Mouse (Mus musculus) heart, embryonic 16.5 days (tissue): Measurements from ENCODE around the gene Slc31a1. TPM values are rescaled to one million over a fixed set of nuclear protein-coding genes. Genes with fewer than 3 reads are reported as not detected.

ENCODE experiments used
- polyA plus RNA-seq: library from polyadenylated mRNA; unstranded; fragments of >200 nt; fragmentation: Nextera tagmentation; extraction: Ambion mirVana; gene quantifications from 2 replicates; pipeline ENCODE4 v1.2.1, GENCODE M21; 2015

The Slc31a1 gene
- polyA plus RNA-seq, 1 experiment from 2014 or later: 43.0 TPM

Other genes with a start within 250 kb of the Slc31a1 start
- not detected in 2 replicates for gene Mup21, start 209.9 kb upstream of the Slc31a1 start, polyA plus RNA-seq
- gene Zfp37, start 129.7 kb upstream of the Slc31a1 start, polyA plus RNA-seq: 4.9 and 5.7 TPM in 2 replicates
- 23.8 and 24.8 TPM in 2 replicates for gene Slc31a2, start 98.2 kb upstream of the Slc31a1 start, polyA plus RNA-seq
- gene Fkbp15, start 179 bp upstream of the Slc31a1 start, polyA plus RNA-seq: 18.0 and 18.9 TPM in 2 replicates
- 83.0 and 85.5 TPM in 2 replicates for gene Cdc26, start 47.9 kb downstream of the Slc31a1 start, polyA plus RNA-seq
- gene Prpf4, start 48.1 kb downstream of the Slc31a1 start, polyA plus RNA-seq: 12.8 and 15.0 TPM in 2 replicates
- 0.17 and 0.26 TPM in 2 replicates for gene Rnf183, start 74.5 kb downstream of the Slc31a1 start, polyA plus RNA-seq
- gene Wdr31, start 110.2 kb downstream of the Slc31a1 start, polyA plus RNA-seq: 3.1 and 4.8 TPM in 2 replicates
- 3.4 and 6.3 TPM in 2 replicates for gene Bspry, start 119.3 kb downstream of the Slc31a1 start, polyA plus RNA-seq
- 9.6 and 10.0 TPM in 2 replicates for gene Hdhd3, start 142.7 kb downstream of the Slc31a1 start, polyA plus RNA-seq
- gene Alad, start 159.2 kb downstream of the Slc31a1 start, polyA plus RNA-seq: 57.6 and 69.8 TPM in 2 replicates
- gene Pole3, start 164.3 kb downstream of the Slc31a1 start, polyA plus RNA-seq: 47.8 and 51.4 TPM in 2 replicates
- gene 4933430I17Rik, start 164.6 kb downstream of the Slc31a1 start, polyA plus RNA-seq: 0.32 and 0.41 TPM in 2 replicates
- 62.8 and 63.1 TPM in 2 replicates for gene Rgs3, start 199.1 kb downstream of the Slc31a1 start, polyA plus RNA-seq